Comparison of ENCODE assay signal across 8 mouse cellular contexts in genomic region chr16:16600461-16600860, GRCm38 (mm10). TPM values are rescaled to one million over a fixed set of nuclear protein-coding genes. Genes with fewer than 3 reads are reported as not detected.
DNase-seq lines count a peak whose midpoint lies in the region; ATAC-seq lines count a peak whose summit lies in the region.

Gene Fgd4 (minus strand): TSS chr16:16600549.

- DNase-seq in layer of hippocampus, adult 18-20 months (ENCODE audit: low spot score in 2 of 2), result no peak
- DNase-seq in layer of hippocampus, adult 9-10 months (ENCODE audit: low spot score), result no peak
- DNase-seq in embryonic facial prominence, embryonic 10.5 days (ENCODE audit: low spot score), result no peak
- DNase-seq in layer of hippocampus, postnatal 10 days (ENCODE audit: low spot score in 2 of 2), result no peak
- DNase-seq in right cerebral cortex, postnatal 10 days (ENCODE audit: low spot score in 2 of 2), result no peak
- DNase-seq in frontal cortex, postnatal 36 days (ENCODE audit: low spot score in 2 of 2), result no peak

- H3K27me3 ChIP-seq in embryonic facial prominence, embryonic 10.5 days (replicated peaks; ENCODE audit: low read depth, poor library complexity, severe bottlenecking), result peaks cover 17% of the 10 kb centered on the region
- H3K27me3 ChIP-seq in heart, embryonic 13.5 days (replicated peaks), result no peaks in the 10 kb centered on the region
- no peaks in the 10 kb centered on the region for H3K27me3 ChIP-seq in midbrain, embryonic 13.5 days

- H3K4me2 ChIP-seq in heart, embryonic 13.5 days, result peak within 1 kb of the TSS; percentile 92
- peak within 1 kb of the TSS; percentile 95 for H3K4me2 ChIP-seq in midbrain, embryonic 13.5 days (replicated peaks)

- peak within 1 kb of the TSS; percentile 80 for H3K27ac ChIP-seq in embryonic facial prominence, embryonic 10.5 days (replicated peaks)
- 0 out of 2 replicates have a peak within 1 kb of the TSS, but pooled peaks have one; percentile 24 for H3K27ac ChIP-seq in heart, embryonic 13.5 days (replicated peaks)
- H3K27ac ChIP-seq in midbrain, embryonic 13.5 days, result no peak within 1 kb of the TSS

- H3K9me3 ChIP-seq in embryonic facial prominence, embryonic 10.5 days, result no peaks in the 10 kb centered on the region
- H3K9me3 ChIP-seq in heart, embryonic 13.5 days, result no peaks in the 10 kb centered on the region
- H3K9me3 ChIP-seq in midbrain, embryonic 13.5 days, result no peaks in the 10 kb centered on the region

- no peaks in the 10 kb centered on the region for H3K36me3 ChIP-seq in embryonic facial prominence, embryonic 10.5 days (replicated peaks)
- no peaks in the 10 kb centered on the region for H3K36me3 ChIP-seq in heart, embryonic 13.5 days
- H3K36me3 ChIP-seq in midbrain, embryonic 13.5 days, result no peaks in the 10 kb centered on the region

- H3K4me1 ChIP-seq in embryonic facial prominence, embryonic 10.5 days, result peaks cover 10% of the 10 kb centered on the region; the same call in 1 of the 2 replicates
- peaks cover 7% of the 10 kb centered on the region for H3K4me1 ChIP-seq in heart, embryonic 13.5 days
- peaks cover 7% of the 10 kb centered on the region for H3K4me1 ChIP-seq in midbrain, embryonic 13.5 days (replicated peaks)

- 46% methylated on average over 5 of the region's 5 CpGs for WGBS in embryonic facial prominence, embryonic 10.5 days
- 56% methylated on average over 5 of the region's 5 CpGs for WGBS in heart, embryonic 13.5 days
- 51% methylated on average over 5 of the region's 5 CpGs for WGBS in midbrain, embryonic 13.5 days

- H3K4me3 ChIP-seq in embryonic facial prominence, embryonic 10.5 days, result peak within 1 kb of the TSS; percentile 70
- peak within 1 kb of the TSS; percentile 87 for H3K4me3 ChIP-seq in heart, embryonic 13.5 days
- H3K4me3 ChIP-seq in midbrain, embryonic 13.5 days (replicated peaks), result peak within 1 kb of the TSS; percentile 82

- H3K9ac ChIP-seq in heart, embryonic 13.5 days, result peak within 1 kb of the TSS; percentile 92
- H3K9ac ChIP-seq in midbrain, embryonic 13.5 days (replicated peaks), result peak within 1 kb of the TSS; percentile 84

- ATAC-seq in heart, embryonic 13.5 days (ENCODE audit: extremely low read depth, insufficient number of reproducible peaks, low FRiP score, low TSS enrichment), result no peak
- ATAC-seq in midbrain, embryonic 13.5 days, result no peak

RNA-seq across cellular contexts. Expression of gene Fgd4, which starts in this region (rescaled TPM):
- 10 to 100 TPM; 46.4 to 50.1 TPM for total RNA-seq in layer of hippocampus, adult 18-20 months (2021)
- polyA plus RNA-seq in embryonic facial prominence, embryonic 10.5 days (2016; fragmentation: Nextera tagmentation; extraction: Ambion mirVana), result 10.3 and 12.8 TPM in 2 replicates
- 8.2 and 8.6 TPM in 2 replicates for polyA plus RNA-seq in heart, embryonic 13.5 days (2015; fragmentation: Nextera tagmentation; extraction: Ambion mirVana)
- 10 to 100 TPM; 54.1 to 60.6 TPM for total RNA-seq in layer of hippocampus, postnatal 10 days (2021)
- 26.2 and 26.8 TPM in 2 replicates for polyA plus RNA-seq in midbrain, embryonic 13.5 days (2015; fragmentation: Nextera tagmentation; extraction: Ambion mirVana)
